Comparison of ENCODE assay signal across 19 mouse cellular contexts in the genomic region with DNA sequence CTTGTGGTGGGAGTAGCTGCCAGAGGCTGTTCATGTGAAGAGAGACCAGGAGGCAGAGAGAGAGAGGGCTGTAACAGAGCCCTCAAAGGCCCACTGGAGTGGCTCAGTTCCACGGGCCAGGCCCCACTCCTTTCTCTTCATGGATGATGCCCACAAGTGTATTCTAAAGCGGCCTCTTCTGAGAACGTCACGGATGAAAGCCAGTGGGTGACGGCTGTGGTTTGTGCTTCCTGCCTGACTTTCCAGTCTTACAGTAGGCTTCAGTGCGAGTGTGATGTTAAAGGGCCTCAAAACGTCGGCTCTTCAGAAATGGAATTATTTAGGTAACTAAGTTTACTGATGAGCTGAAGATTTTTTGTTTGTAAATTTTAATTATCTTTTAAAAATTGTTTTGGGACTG.
DNase-seq lines count a peak whose midpoint lies in the region; ATAC-seq and TF ChIP-seq lines count a peak whose summit lies in the region.
"Had no signal": no experiment of that assay in that cellular context is flagged by ENCODE, and none has a peak within 500 bp of the region (broad histone marks: within the 10 kb centered on the region; RNA-seq: fewer than 3 reads in every experiment).

No protein-coding gene starts in this region.

- peak; percentile 10 to 12 for DNase-seq in kidney, postnatal 4 days
- DNase-seq in thymus, postnatal 14 days = peak; percentile 78
- DNase-seq in adrenal gland, adult 2 months = no peak
- no peak for DNase-seq in ovary, adult 18-20 months (ENCODE audit: low spot score)
- DNase-seq in midbrain, postnatal 0 days (ENCODE audit: low spot score) = no peak
- DNase-seq: adrenal gland, postnatal 10 days; forebrain, postnatal 0 days; gastrocnemius, postnatal 25 days; kidney, adult 8-10 months; layer of hippocampus, adult 9-11 months; right cerebral cortex, adult 18-20 months had no signal

- H3K4me1 ChIP-seq in kidney, embryonic 14.5 days (ENCODE audit: control insufficient read depth, insufficient read depth, low read length) = no peaks in the 10 kb centered on the region
- peaks cover 2% of the 10 kb centered on the region for H3K4me1 ChIP-seq in bone marrow, adult 2 months (ENCODE audit: control insufficient read depth, insufficient read depth, low read length)
- H3K4me1 ChIP-seq in midbrain, postnatal 0 days (ENCODE audit: insufficient read depth, low read length) = no peaks in the 10 kb centered on the region
- H3K4me1 ChIP-seq: heart, embryonic 13.5 days; limb, embryonic 10.5 days; liver, embryonic 15.5 days; neural tube, embryonic 13.5 days had no signal

- H3K4me2 ChIP-seq in kidney, embryonic 14.5 days (replicated peaks; ENCODE audit: low read depth, low read length) = no peak overlapping the region
- H3K4me2 ChIP-seq in midbrain, postnatal 0 days (ENCODE audit: low read depth, low read length, poor library complexity, severe bottlenecking) = no peak overlapping the region
- H3K4me2 ChIP-seq: heart, embryonic 13.5 days; hindbrain, embryonic 14.5 days; liver, embryonic 15.5 days; neural tube, embryonic 13.5 days had no signal

- no peak overlapping the region for H3K27ac ChIP-seq in kidney, embryonic 14.5 days (ENCODE audit: low read depth, low read length)
- H3K27ac ChIP-seq in bone marrow, adult 2 months (ENCODE audit: control insufficient read depth, insufficient read depth, low read depth, low read length, poor library complexity) = peak overlapping the region; percentile 65
- H3K27ac ChIP-seq in midbrain, postnatal 0 days (ENCODE audit: low read depth, low read length) = no peak overlapping the region
- H3K27ac ChIP-seq: heart, embryonic 13.5 days; hindbrain, embryonic 14.5 days; limb, embryonic 10.5 days; liver, embryonic 15.5 days; neural tube, embryonic 13.5 days had no signal

- H3K4me3 ChIP-seq in kidney, embryonic 14.5 days (ENCODE audit: low read length) = no peak overlapping the region
- no peak overlapping the region for H3K4me3 ChIP-seq in bone marrow, adult 2 months (replicated peaks; ENCODE audit: control insufficient read depth, low read depth, low read length)
- H3K4me3 ChIP-seq in midbrain, postnatal 0 days (ENCODE audit: low read depth, low read length) = no peak overlapping the region
- H3K4me3 ChIP-seq: heart, embryonic 13.5 days; limb, embryonic 10.5 days; liver, embryonic 15.5 days; neural tube, embryonic 13.5 days had no signal

- TF ChIP-seq POLR2A in bone marrow, adult 2 months (IDR thresholded peaks at IDR 0.05; ENCODE audit: borderline replicate concordance, control insufficient read depth, low read depth, low read length) = no peak

- TF ChIP-seq CTCF in bone marrow, adult 2 months (IDR thresholded peaks at IDR 0.05; ENCODE audit: control insufficient read depth, insufficient read depth, low read length) = no peak
- TF ChIP-seq CTCF in midbrain, postnatal 0 days (IDR thresholded peaks at IDR 0.05) = no peak

- H3K9ac ChIP-seq in kidney, embryonic 14.5 days (ENCODE audit: low read depth, low read length) = no peak overlapping the region
- H3K9ac ChIP-seq in midbrain, postnatal 0 days (replicated peaks; ENCODE audit: low read length, poor library complexity, severe bottlenecking) = no peak overlapping the region
- H3K9ac ChIP-seq: forebrain, postnatal 0 days; heart, embryonic 13.5 days; hindbrain, embryonic 14.5 days; liver, embryonic 15.5 days; neural tube, embryonic 13.5 days had no signal

- no peaks in the 10 kb centered on the region for H3K27me3 ChIP-seq in kidney, embryonic 14.5 days (ENCODE audit: control insufficient read depth, insufficient read depth, low read length)
- H3K27me3 ChIP-seq in midbrain, postnatal 0 days (ENCODE audit: insufficient read depth, low read length) = no peaks in the 10 kb centered on the region
- H3K27me3 ChIP-seq: heart, embryonic 13.5 days; liver, embryonic 15.5 days; neural tube, embryonic 13.5 days had no signal

- no peak for ATAC-seq in kidney, embryonic 14.5 days (ENCODE audit: low FRiP score, low TSS enrichment)
- ATAC-seq in neutrophil, adult 5-6 weeks (ENCODE audit: extremely low read depth, insufficient number of reproducible peaks, low FRiP score, poor library complexity, severe bottlenecking) = peak; percentile 91
- ATAC-seq in midbrain, postnatal 0 days (ENCODE audit: low FRiP score) = no peak
- ATAC-seq: forebrain, postnatal 0 days had no signal

- H3K36me3 ChIP-seq in kidney, embryonic 14.5 days (ENCODE audit: control insufficient read depth, insufficient read depth, low read length) = no peaks in the 10 kb centered on the region
- no peaks in the 10 kb centered on the region for H3K36me3 ChIP-seq in midbrain, postnatal 0 days (ENCODE audit: insufficient read depth, low read length)
- H3K36me3 ChIP-seq: heart, embryonic 13.5 days; limb, embryonic 10.5 days; neural tube, embryonic 13.5 days had no signal

- 61% methylated on average over 8 of the region's 8 CpGs for whole genome bisulfite sequencing in kidney, embryonic 14.5 days
- WGBS in bone marrow, adult 2 months = 10% methylated on average over 8 of the region's 8 CpGs
- 82% methylated on average over 8 of the region's 8 CpGs for WGBS in midbrain, postnatal 0 days

- H3K9me3 ChIP-seq in kidney, embryonic 14.5 days (ENCODE audit: control insufficient read depth, low read length) = no peaks in the 10 kb centered on the region
- no peaks in the 10 kb centered on the region for H3K9me3 ChIP-seq in midbrain, postnatal 0 days (ENCODE audit: low read length)
- H3K9me3 ChIP-seq: heart, embryonic 13.5 days; limb, embryonic 10.5 days; liver, embryonic 15.5 days; neural tube, embryonic 13.5 days had no signal

Comparison
In these comparisons a context has a peak if more than half of its experiments do, and no peak if none do; other contexts are left out.
1. DNase-seq: peak in kidney, postnatal 4 days (2 of 2) and thymus, postnatal 14 days (single experiment); none in adrenal gland, adult 2 months (single experiment), ovary, adult 18-20 months (single experiment) and midbrain, postnatal 0 days (single experiment).